Mouse (Mus musculus) embryonic facial prominence, embryonic 12.5 days (tissue): ENCODE measurements around the gene Wdfy3. TPM values are rescaled to one million over a fixed set of nuclear protein-coding genes. Genes with fewer than 3 reads are reported as not detected.
"Not testable (repeated sequence)": the region's sequence is repeated elsewhere in the genome, so short reads cannot be mapped to it uniquely, and the experiment has no call there.

Source experiments
- ATAC-seq: fragments of 200-750 bp; cut with Nextera tagmentation; 2 replicates; pipeline ENCODE4 v1.8.0; 2017; ENCODE audit not compliant: insufficient number of reproducible peaks, insufficient read depth, low FRiP score, low TSS enrichment
- H3K27ac ChIP-seq: fragments of 300-500 bp; sonication (generic); 2 replicates; pipeline ENCODE4 v1.5.1; 2016; ENCODE audit warnings: mild to moderate bottlenecking
- H3K27me3 ChIP-seq: fragments of 300-500 bp; sonication (generic); 2 replicates; pipeline ENCODE4 v1.6.1; 2016; ENCODE audit warnings: mild to moderate bottlenecking, moderate library complexity
- H3K36me3 ChIP-seq: fragments of 300-500 bp; sonication (generic); 2 replicates; pipeline ENCODE4 v1.6.1; 2016; ENCODE audit warnings: mild to moderate bottlenecking
- H3K4me1 ChIP-seq: fragments of 300-500 bp; sonication (generic); 2 replicates; pipeline ENCODE4 v1.6.1; 2016
- H3K4me2 ChIP-seq: fragments of 300-500 bp; sonication (generic); replicated peaks from 2 replicates; pipeline ENCODE4 v1.6.1; 2016; ENCODE audit warnings: mild to moderate bottlenecking, moderate library complexity
- H3K4me3 ChIP-seq: fragments of 300-500 bp; sonication (generic); 2 replicates; pipeline ENCODE4 v1.5.1; 2016; ENCODE audit warnings: mild to moderate bottlenecking
- H3K9ac ChIP-seq: fragments of 300-500 bp; sonication (generic); 2 replicates; pipeline ENCODE4 v1.6.1; 2016; ENCODE audit warnings: mild to moderate bottlenecking, moderate library complexity
- H3K9me3 ChIP-seq: fragments of 300-500 bp; sonication (generic); 2 replicates; pipeline ENCODE4 v1.6.1; 2016; ENCODE audit warnings: mild to moderate bottlenecking, moderate library complexity
- WGBS: fragments of 180-500 bp; shearing (Covaris S2); methylation state at CpG from one replicate; pipeline ENCODE4 v1.1.7; 2016; 5-methylcytosine and 5-hydroxymethylcytosine counted together
- polyA plus RNA-seq: library from polyadenylated mRNA; unstranded; fragments of >200 nt; fragmentation: Nextera tagmentation; extraction: Ambion mirVana; gene quantifications from 2 replicates; pipeline ENCODE4 v1.2.1, GENCODE M21; 2016

Gene Wdfy3
- polyA plus RNA-seq, 1 experiment from 2014 or later = 26.1 TPM

DNA sequence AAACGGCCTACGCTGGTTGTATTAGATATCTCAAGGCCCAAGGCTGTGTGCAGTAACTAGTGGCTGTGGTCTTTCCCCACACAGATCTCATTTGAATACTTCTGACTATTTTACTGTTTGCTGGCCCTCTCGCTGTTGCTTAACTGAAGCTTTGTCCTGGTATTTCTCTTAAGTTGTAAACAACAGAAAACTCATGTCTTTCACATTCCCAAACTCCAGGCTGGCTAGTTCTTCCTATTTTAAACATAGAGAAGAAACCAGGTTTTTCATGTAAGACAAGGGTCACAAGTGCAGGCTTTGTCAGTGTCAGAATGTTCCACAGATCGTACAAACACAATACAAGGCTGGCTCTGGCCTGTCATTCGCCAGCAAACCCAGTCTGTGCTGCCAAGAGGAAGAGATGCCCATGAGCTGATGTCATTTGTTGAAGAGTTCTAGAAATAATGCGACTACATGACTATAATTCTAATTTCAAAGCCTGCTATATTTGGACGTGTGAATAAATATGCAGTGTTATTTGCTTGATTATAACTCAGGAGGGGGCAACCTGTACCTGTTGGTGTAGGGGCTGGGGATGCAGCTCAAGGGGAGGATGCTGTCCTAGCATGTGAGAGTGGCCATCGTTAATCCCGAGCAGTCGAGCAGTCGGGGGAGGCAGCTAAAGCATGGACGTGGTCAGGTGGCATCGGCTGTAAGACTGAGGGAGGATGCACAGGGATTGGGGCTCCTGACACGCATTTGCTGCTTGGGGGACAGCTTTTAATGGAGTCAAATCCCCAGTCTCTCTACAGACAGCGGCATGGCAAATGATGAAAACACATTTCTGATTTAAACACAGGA lies 136.5 kb downstream of the Wdfy3 start:
- Histone ChIP-seq H3K4me3 (no peak overlapping the region), H3K9ac (no peak overlapping the region), H3K9me3 (no peaks in the 10 kb centered on the region), H3K4me1 (no peaks in the 10 kb centered on the region), H3K27ac (no peak overlapping the region), H3K4me2 (no peak overlapping the region), H3K27me3 (no peaks in the 10 kb centered on the region), H3K36me3 (peaks cover 64% of the 10 kb centered on the region)
- WGBS = 81% methylated on average over 15 of the region's 15 CpGs
- ATAC-seq = no peak

DNA sequence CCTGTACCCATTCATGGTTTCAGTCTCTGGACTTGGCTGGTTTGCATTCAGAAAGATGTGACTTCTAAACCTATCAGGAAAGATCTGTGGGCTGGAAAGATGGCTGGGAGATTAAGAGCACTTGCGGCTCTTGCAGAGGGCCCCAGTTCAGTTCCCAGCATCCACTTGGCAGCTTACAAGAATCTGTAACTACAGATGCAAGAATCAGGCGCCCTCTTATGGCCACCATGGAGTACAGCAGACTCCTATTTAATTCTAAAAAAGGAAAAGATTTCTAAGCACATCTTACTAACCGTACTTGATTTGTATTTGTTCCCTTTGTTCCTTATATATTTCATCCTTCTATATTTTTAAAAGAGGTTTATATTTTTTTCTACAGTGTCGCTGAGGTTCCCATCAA lies 137.7 kb downstream of the Wdfy3 start:
- Histone ChIP-seq H3K9ac (no peak overlapping the region), H3K9me3 (no peaks in the 10 kb centered on the region), H3K27ac (no peak overlapping the region), H3K4me3 (no peak overlapping the region), H3K4me2 (no peak overlapping the region), H3K36me3 (peaks cover 59% of the 10 kb centered on the region), H3K27me3 (no peaks in the 10 kb centered on the region), H3K4me1 (no peaks in the 10 kb centered on the region)
- ATAC-seq = no peak
- WGBS = 67% methylated on average over 4 of the region's 4 CpGs

DNA sequence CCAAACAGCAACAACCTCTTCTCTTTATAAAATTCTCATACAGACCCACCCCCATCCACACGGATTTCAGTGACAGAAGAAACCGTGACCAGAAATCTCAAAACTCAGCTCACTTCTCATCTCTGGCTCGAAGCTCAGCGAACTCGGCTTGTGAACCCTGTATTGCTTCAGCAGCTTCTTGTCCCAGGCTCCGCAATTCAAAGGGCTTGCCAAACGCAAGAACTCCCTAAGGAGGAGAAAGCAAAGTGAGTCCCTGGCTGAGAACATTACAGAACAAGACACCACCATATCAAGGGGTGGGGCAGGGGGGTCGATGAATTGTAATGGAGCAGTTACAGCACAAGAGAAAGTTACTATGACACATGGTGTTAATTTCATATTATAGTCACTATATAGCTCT lies 143.4 kb downstream of the Wdfy3 start:
- H3K27ac ChIP-seq = no peak overlapping the region

DNA sequence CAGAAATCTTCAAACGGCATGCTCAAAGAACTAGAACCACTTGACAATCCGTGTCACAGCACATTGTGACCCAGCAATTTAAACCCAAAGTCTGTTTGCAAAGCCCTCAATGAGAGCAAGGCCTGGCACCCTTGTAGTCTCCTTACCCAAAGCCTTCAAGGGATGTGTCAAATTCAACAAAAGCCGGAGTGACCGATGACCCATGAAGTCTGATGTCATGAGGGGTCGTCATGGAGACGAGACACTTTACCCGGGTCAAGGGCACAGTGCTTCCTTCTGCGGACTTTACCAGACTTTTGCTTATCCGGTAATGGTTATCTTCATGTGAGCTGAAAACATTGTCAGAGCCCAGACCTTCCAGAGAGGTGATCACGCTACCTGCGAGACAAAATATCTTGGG lies 146.0 kb downstream of the Wdfy3 start:
- ATAC-seq = no peak
- H3K4me2 ChIP-seq = no peak overlapping the region
- no peak overlapping the region for H3K9ac ChIP-seq
- WGBS = 83% methylated on average over 11 of the region's 11 CpGs
- no peaks in the 10 kb centered on the region for H3K27me3 ChIP-seq
- H3K4me1 ChIP-seq = no peaks in the 10 kb centered on the region
- no peaks in the 10 kb centered on the region for H3K9me3 ChIP-seq
- no peak overlapping the region for H3K27ac ChIP-seq
- H3K4me3 ChIP-seq = no peak overlapping the region
- peaks cover 77% of the 10 kb centered on the region for H3K36me3 ChIP-seq

More for the DNA sequence above, 143.4 kb downstream of the Wdfy3 start:
- 92% methylated on average over 8 of the region's 8 CpGs for WGBS
- H3K27me3 ChIP-seq = no peaks in the 10 kb centered on the region
- no peak overlapping the region for H3K4me2 ChIP-seq
- ATAC-seq = no peak
- no peak overlapping the region for H3K9ac ChIP-seq
- no peaks in the 10 kb centered on the region for H3K9me3 ChIP-seq
- H3K4me1 ChIP-seq = no peaks in the 10 kb centered on the region
- peaks cover 76% of the 10 kb centered on the region for H3K36me3 ChIP-seq
- no peak overlapping the region for H3K4me3 ChIP-seq

DNA sequence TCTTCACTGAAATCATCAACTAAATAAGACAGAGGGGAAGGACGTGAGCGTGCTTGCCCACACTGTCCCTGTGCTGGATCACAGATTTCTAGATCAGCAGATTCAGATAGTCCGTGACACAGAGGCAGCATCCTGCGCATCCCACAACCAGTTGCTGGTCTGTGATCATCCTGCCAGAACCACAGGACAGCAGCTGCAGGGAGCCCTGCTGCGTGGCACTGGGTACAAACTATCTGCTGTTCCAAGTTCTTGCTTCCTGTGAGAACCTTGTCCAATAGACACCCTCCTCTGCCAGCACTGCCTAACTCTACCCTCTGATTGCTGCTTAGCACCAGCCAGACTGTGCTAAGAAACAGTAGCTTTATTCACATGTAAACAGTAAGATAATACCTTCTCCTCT lies 150.2 kb downstream of the Wdfy3 start:
- Histone ChIP-seq H3K9me3 (no peaks in the 10 kb centered on the region), H3K4me3 (no peak overlapping the region), H3K9ac (no peak overlapping the region), H3K27ac (no peak overlapping the region), H3K27me3 (no peaks in the 10 kb centered on the region), H3K4me1 (no peaks in the 10 kb centered on the region), H3K4me2 (no peak overlapping the region), H3K36me3 (peaks cover 72% of the 10 kb centered on the region)
- ATAC-seq = no peak
- WGBS = 88% methylated on average over 5 of the region's 5 CpGs

DNA sequence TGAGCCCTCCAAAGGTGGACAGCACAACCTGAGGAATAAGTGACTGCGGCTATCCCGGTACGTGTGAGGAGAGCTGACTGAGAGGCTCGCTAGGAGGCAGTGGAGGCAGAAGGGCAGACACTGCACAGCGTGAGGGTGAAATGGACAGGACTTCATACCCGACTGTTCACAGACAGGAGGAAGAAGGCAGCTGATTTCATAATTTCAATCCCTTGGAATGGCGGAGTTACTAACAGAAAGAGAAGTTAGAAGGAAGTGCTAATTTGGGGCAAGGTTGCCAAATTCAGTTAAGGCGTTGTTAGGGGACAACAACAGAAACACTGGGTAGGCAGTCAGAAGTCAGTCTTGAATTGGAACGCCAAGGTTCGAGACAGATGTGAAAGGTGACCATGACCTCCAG lies 160.3 kb downstream of the Wdfy3 start:
- Histone ChIP-seq H3K27ac (no peak overlapping the region), H3K9ac (no peak overlapping the region), H3K9me3 (no peaks in the 10 kb centered on the region), H3K4me2 (no peak overlapping the region), H3K4me1 (no peaks in the 10 kb centered on the region), H3K4me3 (no peak overlapping the region), H3K36me3 (peaks cover 78% of the 10 kb centered on the region), H3K27me3 (no peaks in the 10 kb centered on the region)
- ATAC-seq = no peak
- WGBS = 93% methylated on average over 10 of the region's 10 CpGs

DNA sequence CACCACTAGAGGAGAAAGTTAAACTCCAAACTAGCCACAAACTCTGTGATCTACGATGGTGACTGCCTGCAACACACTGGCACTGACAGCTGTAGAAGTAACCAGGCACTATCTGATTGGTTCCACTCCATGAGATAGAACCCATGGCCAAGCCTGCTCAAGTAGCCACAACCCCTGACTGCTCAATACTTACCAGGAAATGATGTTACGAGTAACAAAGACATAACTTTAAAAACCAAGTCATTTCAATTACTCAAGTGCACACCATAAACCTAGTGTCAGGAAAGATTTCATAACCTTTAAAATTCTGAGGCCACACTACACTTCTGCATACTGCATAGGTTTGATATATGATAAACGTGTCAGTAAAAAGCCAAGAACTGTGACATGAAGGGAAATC lies 164.1 kb downstream of the Wdfy3 start:
- 91% methylated on average over 3 of the region's 3 CpGs for WGBS
- no peak overlapping the region for H3K9ac ChIP-seq
- no peaks in the 10 kb centered on the region for H3K9me3 ChIP-seq
- H3K4me3 ChIP-seq = no peak overlapping the region
- ATAC-seq = no peak
- no peak overlapping the region for H3K27ac ChIP-seq
- peaks cover 84% of the 10 kb centered on the region for H3K36me3 ChIP-seq
- no peaks in the 10 kb centered on the region for H3K4me1 ChIP-seq
- no peak overlapping the region for H3K4me2 ChIP-seq
- no peaks in the 10 kb centered on the region for H3K27me3 ChIP-seq

DNA sequence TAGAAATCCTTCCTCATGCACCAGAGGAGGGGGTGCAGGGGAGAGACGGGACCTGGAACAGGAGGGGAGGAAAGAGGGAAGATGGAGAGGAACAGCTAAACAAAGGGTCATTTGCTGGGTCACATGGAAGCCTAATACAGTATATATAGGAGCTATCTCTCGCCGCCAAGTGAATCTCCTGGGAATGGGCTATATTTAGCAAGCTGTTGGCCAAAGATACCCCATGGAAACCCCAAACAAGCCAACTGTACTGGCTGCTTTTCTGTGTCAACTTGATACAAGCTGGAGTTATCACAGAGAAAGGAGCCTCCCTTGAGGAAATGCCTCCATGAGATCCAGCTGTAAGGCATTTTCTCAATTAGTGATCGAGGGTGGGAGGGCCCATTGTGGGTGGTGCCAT lies 164.9 kb downstream of the Wdfy3 start:
- ATAC-seq, H3K27me3 ChIP-seq, H3K27ac ChIP-seq, H3K9me3 ChIP-seq, H3K9ac ChIP-seq, H3K4me2 ChIP-seq, H3K4me1 ChIP-seq, H3K4me3 ChIP-seq: not testable (repeated sequence)
- 77% methylated on average over 4 of the region's 4 CpGs for WGBS
- H3K36me3 ChIP-seq = peaks cover 84% of the 10 kb centered on the region

DNA sequence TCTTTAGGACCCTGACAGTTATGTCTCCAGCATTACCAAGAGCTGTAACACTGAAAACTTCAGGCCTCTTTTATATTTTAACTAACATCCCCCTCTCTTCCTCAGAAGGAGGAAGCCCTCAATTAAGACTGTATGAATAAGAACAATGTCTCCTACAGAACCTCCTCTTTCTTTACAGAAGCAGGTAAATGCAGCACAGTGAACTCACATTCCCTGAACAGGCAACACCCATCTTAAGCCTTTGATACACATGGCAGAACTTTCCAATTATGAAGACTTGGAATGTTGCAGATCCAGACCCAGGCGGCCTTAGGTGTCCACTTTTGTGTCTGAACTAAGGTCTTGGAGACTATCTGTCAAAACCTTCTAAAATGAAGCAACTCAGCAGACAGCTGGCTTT lies 167.0 kb downstream of the Wdfy3 start:
- H3K9ac ChIP-seq = no peak overlapping the region

DNA sequence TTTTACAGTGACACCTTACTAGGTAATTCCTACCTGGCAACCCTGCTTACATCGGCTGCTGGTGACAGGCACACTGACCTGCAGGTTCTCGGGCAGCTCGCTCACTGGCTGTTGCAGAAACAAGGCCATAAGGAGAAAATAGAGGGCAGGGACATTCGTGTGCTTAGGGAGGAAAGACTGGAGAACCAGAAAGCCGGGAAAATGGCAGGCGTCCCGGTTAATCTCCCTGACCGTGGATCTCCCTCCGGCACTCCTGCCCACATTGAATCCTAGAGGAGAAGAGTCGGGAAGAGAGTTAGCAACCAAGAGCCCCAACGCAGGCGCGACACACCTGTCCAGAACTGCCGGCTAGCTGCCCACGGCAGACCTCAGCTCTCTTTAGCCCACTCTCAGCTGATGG lies 169.7 kb downstream of the Wdfy3 start:
- ATAC-seq = no peak
- no peak overlapping the region for H3K27ac ChIP-seq
- no peak overlapping the region for H3K4me3 ChIP-seq
- H3K4me2 ChIP-seq = no peak overlapping the region
- peaks cover 78% of the 10 kb centered on the region for H3K36me3 ChIP-seq
- no peaks in the 10 kb centered on the region for H3K27me3 ChIP-seq
- 93% methylated on average over 15 of the region's 15 CpGs for WGBS
- no peaks in the 10 kb centered on the region for H3K4me1 ChIP-seq
- no peak overlapping the region for H3K9ac ChIP-seq
- H3K9me3 ChIP-seq = no peaks in the 10 kb centered on the region

More for the DNA sequence above, 167.0 kb downstream of the Wdfy3 start:
- WGBS = 87% methylated on average over 1 of the region's 1 CpGs
- H3K4me1 ChIP-seq = no peaks in the 10 kb centered on the region
- H3K27me3 ChIP-seq = no peaks in the 10 kb centered on the region
- no peak overlapping the region for H3K4me2 ChIP-seq
- no peaks in the 10 kb centered on the region for H3K9me3 ChIP-seq
- ATAC-seq = no peak
- no peak overlapping the region for H3K27ac ChIP-seq
- no peak overlapping the region for H3K4me3 ChIP-seq
- H3K36me3 ChIP-seq = peaks cover 79% of the 10 kb centered on the region

DNA sequence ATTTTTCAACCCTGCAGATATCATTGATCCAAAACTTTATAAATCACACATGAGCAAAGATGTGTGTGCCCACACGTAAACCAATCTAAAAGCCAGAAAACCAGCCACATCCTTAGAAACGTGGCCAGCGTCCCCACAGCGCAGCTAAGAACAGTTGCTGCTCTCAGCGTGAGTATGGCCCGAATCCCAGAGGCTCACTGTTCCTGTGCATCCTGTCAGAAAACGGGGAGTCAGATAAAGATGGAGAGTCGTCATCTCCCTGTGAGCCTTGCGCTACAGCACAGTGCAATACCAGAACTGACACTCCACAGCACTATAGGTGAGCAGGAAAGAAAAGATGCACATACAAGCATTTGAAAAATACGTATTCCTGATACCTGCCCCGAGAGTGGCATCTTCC lies 172.9 kb downstream of the Wdfy3 start:
- no peaks in the 10 kb centered on the region for H3K27me3 ChIP-seq
- H3K9ac ChIP-seq = no peak overlapping the region
- no peak overlapping the region for H3K4me2 ChIP-seq
- WGBS = 95% methylated on average over 11 of the region's 11 CpGs
- H3K27ac ChIP-seq = no peak overlapping the region
- no peaks in the 10 kb centered on the region for H3K4me1 ChIP-seq
- H3K4me3 ChIP-seq = no peak overlapping the region
- no peaks in the 10 kb centered on the region for H3K9me3 ChIP-seq
- no peak for ATAC-seq
- peaks cover 85% of the 10 kb centered on the region for H3K36me3 ChIP-seq

DNA sequence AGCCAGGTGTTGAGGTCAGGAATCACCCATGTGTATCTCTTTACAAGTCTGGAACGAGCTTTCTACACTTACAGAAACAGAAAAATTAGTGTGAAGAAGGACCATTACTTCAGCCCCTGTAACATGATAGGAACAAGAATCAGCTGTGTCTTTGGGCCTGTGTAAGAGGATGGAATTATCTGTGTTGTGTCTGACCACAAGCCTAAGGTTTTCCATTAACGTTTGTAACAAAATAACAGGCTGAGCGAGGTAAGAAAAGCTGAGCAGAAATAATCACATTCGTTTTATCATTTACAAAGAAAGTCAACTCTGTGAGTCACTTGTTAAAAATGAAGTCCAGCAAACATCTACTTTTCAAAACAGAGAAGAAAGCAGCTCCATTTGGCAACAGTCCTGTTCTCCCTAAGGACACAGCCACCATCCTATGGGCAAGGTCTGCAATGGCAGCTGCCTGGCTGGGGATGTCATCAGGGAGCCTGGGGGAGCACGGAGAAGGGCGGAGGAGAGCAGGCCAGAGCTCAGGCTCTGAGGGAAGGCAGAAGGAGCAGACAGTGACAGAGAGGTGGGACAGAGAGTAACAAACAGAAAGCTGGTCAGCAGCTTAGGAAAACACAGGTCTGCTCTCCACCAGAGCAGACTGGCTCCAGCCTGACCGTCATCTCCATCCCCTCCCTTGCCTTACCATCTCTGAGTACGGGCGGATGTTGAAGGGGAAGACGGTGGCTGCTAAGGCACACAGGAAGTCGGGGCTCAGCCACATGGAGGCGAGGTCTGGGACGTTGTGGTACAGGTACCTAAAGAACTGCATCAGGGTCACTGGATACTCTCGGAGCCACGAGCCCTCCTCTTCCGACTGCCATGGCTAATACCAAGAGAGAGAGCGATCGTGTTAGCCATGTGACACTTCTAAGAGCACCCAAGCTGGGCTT lies 173.7 kb downstream of the Wdfy3 start:
- no peak for ATAC-seq
- no peaks in the 10 kb centered on the region for H3K27me3 ChIP-seq
- H3K9ac ChIP-seq = no peak overlapping the region
- H3K4me1 ChIP-seq = no peaks in the 10 kb centered on the region
- H3K4me3 ChIP-seq = no peak overlapping the region
- H3K36me3 ChIP-seq = peaks cover 82% of the 10 kb centered on the region
- H3K27ac ChIP-seq = 0 out of 2 replicates have a peak overlapping the region, but pooled peaks have one; percentile 37
- no peak overlapping the region for H3K4me2 ChIP-seq
- WGBS = 88% methylated on average over 18 of the region's 18 CpGs
- no peaks in the 10 kb centered on the region for H3K9me3 ChIP-seq
